Mouse (Mus musculus) G1E (cell line): ENCODE results near the gene Mcat.

ENCODE experiments used
- CTCF ChIP-seq: IDR thresholded peaks from 2 replicates; pipeline ENCODE4 v1.5.1; 2012; ENCODE audit warnings: low read depth, low read length, inconsistent platforms, mixed read lengths
- GATA1 ChIP-seq: IDR thresholded peaks from 2 replicates; pipeline ENCODE4 v1.6.1; 2012; ENCODE audit warnings: borderline replicate concordance, low read length, inconsistent platforms, mixed read lengths
- GATA2 ChIP-seq: IDR thresholded peaks from 2 replicates; pipeline ENCODE4 v1.6.1; 2012; ENCODE audit warnings: low read depth, low read length, inconsistent platforms, borderline replicate concordance
- POLR2AphosphoS5 ChIP-seq: IDR thresholded peaks from 2 replicates; pipeline ENCODE4 v1.6.1; 2012; ENCODE audit warnings: low read depth, low read length, inconsistent platforms; ENCODE audit not compliant: insufficient replicate concordance
- TAL1 ChIP-seq: conservative IDR thresholded peaks from 2 replicates; pipeline ENCODE4 v1.6.1; 2012; ENCODE audit warnings: low read depth, low read length, inconsistent platforms, mixed read lengths

DNA sequence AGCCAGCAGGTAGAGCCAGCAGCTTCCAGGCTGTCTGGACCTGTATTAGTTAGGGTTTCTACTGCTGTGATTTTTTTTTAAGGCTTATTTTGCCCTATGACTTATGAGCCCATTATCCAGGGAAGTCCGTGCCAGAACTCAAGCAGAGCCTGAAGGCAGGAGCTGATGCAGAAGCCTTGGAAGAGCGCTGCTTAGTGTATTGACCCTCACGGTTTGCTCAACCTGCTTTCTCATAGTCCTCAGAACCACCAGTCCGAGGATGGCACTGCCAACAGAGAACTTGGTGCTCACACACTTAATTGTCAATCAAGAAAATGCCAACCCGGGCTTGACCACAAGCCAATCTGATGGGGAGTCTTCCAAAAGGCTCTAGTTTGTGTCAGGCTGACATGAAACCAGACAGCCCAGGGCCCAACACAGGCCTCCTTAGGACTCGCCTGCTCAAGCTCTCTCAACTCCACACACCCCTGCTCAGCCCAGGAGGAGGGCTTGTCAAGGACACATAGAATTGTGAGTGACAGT lies 42.7 kb downstream of the Mcat start:
- TF ChIP-seq POLR2AphosphoS5 (no peak), CTCF (no peak), TAL1 (no peak), GATA1 (no peak), GATA2 (no peak)
